Mouse (Mus musculus): ENCODE measurements around the gene Map2k5. TPM values are rescaled to one million over a fixed set of nuclear protein-coding genes. Genes with fewer than 3 reads are reported as not detected.

Map2k5 gene
- polyA plus RNA-seq, 1 experiment = not detected

DNA sequence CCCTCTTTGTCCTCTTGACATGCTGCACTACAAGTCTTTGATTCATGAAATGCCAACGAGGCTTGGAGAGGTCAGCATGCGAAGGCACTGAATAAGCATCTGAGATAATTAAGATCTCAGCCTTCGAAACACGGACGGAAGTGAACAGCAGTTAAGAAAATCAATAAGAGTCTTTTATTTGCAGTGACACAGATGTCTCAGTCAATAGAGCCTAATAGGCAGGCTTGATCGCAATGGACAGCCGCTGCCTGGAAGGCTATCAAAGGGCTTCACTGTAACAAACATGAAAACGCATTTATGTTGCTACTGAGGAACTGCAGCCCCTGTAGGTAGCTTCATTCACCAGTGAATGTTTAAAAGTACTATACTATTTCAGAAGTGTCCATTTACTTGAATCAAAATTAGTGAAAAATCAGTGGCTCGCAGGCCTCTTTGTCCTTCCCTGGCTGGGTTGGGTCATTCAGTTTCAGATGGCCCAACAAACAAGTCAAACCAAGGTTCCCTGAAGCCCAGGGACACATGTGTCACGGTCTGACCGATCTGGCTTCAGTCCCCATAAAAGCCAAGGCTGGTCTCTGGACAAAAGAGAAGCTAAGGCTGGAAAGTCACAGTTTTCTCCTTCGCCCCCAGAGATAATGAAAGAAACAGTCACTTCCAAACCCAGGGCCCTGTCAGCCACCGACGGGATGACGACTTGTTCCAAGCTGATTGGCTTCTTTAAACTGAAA is 48.6 kb downstream of the Map2k5 start:
- TF ChIP-seq POLR2A (IDR thresholded peaks at IDR 0.05; ENCODE audit: insufficient read depth, low read depth, low read length) (no peak), CTCF (IDR thresholded peaks at IDR 0.05; ENCODE audit: insufficient read depth, low read depth, low read length) (no peak)
- no peaks in the 10 kb centered on the region for H3K4me1 ChIP-seq (ENCODE audit: control insufficient read depth, insufficient read depth, low read length)
- WGBS = 74% methylated on average over 15 of the region's 15 CpGs
- no peak overlapping the region for H3K4me3 ChIP-seq (ENCODE audit: insufficient read depth, low read depth, low read length)
- no peak overlapping the region for H3K27ac ChIP-seq (ENCODE audit: insufficient read depth, low read depth, low read length)

DNA sequence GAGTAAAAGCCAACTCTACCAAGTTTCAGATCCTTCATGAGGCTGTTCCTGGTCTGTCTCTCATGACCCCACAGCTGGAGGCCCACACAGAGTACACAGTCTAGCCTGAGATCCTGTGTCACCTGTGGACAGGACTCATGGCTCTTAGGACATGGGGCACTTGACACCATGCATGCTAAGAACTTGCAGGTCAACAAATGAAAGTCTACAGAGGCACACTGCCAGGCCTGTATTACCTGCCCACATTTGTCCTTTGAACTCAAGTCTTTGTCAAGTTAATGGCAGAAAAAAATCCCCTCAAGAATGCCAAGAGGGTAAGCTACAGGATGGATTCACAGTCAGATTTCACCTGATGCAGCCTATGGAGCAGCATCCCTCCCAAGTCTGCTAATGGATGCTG is 62.5 kb downstream of the Map2k5 start:
- H3K27ac ChIP-seq (ENCODE audit: insufficient read depth, low read depth, low read length) = no peak overlapping the region
- H3K4me3 ChIP-seq (ENCODE audit: insufficient read depth, low read depth, low read length) = no peak overlapping the region
- TF ChIP-seq CTCF (IDR thresholded peaks at IDR 0.05; ENCODE audit: insufficient read depth, low read depth, low read length) = no peak
- no peak for TF ChIP-seq POLR2A (IDR thresholded peaks at IDR 0.05; ENCODE audit: insufficient read depth, low read depth, low read length)
- no peaks in the 10 kb centered on the region for H3K4me1 ChIP-seq (ENCODE audit: control insufficient read depth, insufficient read depth, low read length)

DNA sequence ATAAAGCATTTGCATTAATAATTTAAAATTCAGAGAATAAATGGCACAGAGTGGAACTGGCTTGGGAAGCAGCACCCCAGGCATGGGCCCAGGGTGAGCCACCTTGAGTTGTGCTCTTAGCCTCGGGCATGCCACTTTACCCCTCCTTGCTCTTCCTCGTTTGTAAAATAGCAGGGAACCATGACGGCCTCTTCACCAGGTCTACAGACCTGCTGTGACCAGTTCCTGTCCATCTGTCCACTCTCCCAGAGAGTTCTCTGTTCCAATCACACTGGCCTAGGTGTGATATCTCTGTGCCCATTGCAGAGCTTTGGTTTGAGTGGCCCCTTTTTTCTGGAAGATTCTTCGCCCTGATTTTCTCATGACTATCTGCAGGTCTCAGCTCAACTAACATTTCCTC is 63.6 kb downstream of the Map2k5 start:
- Histone ChIP-seq H3K27ac (ENCODE audit: insufficient read depth, low read depth, low read length) (no peak overlapping the region), H3K4me1 (ENCODE audit: control insufficient read depth, insufficient read depth, low read length) (no peaks in the 10 kb centered on the region), H3K4me3 (ENCODE audit: insufficient read depth, low read depth, low read length) (no peak overlapping the region)
- TF ChIP-seq POLR2A (IDR thresholded peaks at IDR 0.05; ENCODE audit: insufficient read depth, low read depth, low read length) = no peak
- no peak for TF ChIP-seq CTCF (IDR thresholded peaks at IDR 0.05; ENCODE audit: insufficient read depth, low read depth, low read length)
- 87% methylated on average over 4 of the region's 4 CpGs for WGBS

DNA sequence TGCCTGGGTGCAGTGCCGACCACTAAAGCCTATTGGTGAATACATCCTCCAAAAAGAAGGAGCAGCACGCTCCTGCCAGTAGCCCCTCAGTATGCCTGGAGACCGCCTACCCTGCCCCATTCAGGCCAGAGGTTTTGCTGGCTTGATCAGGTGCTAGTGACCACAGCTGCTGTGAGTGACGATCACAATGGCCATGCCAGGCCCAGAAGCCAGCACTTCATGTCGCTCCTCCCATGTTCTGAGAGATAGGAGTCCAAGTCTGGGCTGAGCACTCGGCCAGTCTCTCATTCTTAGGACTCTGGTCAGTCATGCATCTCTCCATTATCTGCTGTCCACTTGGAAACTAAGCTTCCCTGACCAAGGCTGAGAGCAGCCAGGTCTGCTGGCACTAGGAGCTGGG is 67.7 kb downstream of the Map2k5 start:
- Histone ChIP-seq H3K4me1 (ENCODE audit: control insufficient read depth, insufficient read depth, low read length) (no peaks in the 10 kb centered on the region), H3K27ac (ENCODE audit: insufficient read depth, low read depth, low read length) (no peak overlapping the region), H3K4me3 (ENCODE audit: insufficient read depth, low read depth, low read length) (no peak overlapping the region)
- TF ChIP-seq CTCF (IDR thresholded peaks at IDR 0.05; ENCODE audit: insufficient read depth, low read depth, low read length) (no peak), POLR2A (IDR thresholded peaks at IDR 0.05; ENCODE audit: insufficient read depth, low read depth, low read length) (no peak)
- 94% methylated on average over 6 of the region's 6 CpGs for WGBS

DNA sequence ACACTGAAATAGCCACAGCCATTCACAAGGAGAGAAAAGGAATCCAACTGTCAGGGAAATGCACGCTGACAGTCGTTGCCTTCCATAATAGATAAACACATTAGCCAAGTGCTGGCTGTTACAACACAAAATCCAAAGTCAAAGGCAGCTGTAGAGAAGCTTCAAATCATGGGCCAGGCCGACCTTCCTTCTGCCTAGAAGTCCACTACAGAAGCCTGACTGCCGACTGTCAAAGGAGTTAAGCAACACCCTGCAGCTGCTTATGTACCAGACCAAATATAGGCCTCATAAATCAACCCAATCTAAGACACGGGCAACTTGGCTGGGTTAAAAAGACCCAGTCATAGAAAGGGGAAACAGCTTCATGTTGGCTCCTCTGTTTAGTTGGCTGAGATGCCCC is 68.7 kb downstream of the Map2k5 start:
- H3K27ac ChIP-seq (ENCODE audit: insufficient read depth, low read depth, low read length) = no peak overlapping the region
- no peaks in the 10 kb centered on the region for H3K4me1 ChIP-seq (ENCODE audit: control insufficient read depth, insufficient read depth, low read length)
- TF ChIP-seq POLR2A (IDR thresholded peaks at IDR 0.05; ENCODE audit: insufficient read depth, low read depth, low read length) = no peak
- TF ChIP-seq CTCF (IDR thresholded peaks at IDR 0.05; ENCODE audit: insufficient read depth, low read depth, low read length) = no peak
- 60% methylated on average over 5 of the region's 5 CpGs for WGBS
- no peak overlapping the region for H3K4me3 ChIP-seq (ENCODE audit: insufficient read depth, low read depth, low read length)

DNA sequence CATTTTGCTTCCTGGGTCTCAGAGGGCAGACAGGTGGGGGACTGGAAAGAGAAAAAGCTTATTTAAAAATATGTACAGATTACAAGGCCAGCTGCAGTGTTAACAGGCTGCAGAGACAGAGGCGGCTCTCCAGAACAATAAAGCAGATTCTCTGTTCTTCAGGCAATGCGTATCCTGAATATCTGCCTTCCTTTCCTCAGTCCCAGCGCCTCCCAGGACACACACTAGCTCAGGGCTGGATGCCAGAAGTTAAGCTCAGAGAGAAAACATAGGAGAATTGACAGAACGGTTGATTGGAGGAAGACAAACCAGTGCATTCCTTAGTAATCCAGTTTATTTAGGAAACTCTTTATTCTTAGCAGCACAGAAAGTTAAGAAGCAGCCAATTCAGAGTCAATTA is 69.3 kb downstream of the Map2k5 start:
- Histone ChIP-seq H3K27ac (ENCODE audit: insufficient read depth, low read depth, low read length) (no peak overlapping the region), H3K4me1 (ENCODE audit: control insufficient read depth, insufficient read depth, low read length) (no peaks in the 10 kb centered on the region), H3K4me3 (ENCODE audit: insufficient read depth, low read depth, low read length) (no peak overlapping the region)
- 58% methylated on average over 4 of the region's 4 CpGs for WGBS
- TF ChIP-seq CTCF (IDR thresholded peaks at IDR 0.05; ENCODE audit: insufficient read depth, low read depth, low read length) (no peak), POLR2A (IDR thresholded peaks at IDR 0.05; ENCODE audit: insufficient read depth, low read depth, low read length) (no peak)

DNA sequence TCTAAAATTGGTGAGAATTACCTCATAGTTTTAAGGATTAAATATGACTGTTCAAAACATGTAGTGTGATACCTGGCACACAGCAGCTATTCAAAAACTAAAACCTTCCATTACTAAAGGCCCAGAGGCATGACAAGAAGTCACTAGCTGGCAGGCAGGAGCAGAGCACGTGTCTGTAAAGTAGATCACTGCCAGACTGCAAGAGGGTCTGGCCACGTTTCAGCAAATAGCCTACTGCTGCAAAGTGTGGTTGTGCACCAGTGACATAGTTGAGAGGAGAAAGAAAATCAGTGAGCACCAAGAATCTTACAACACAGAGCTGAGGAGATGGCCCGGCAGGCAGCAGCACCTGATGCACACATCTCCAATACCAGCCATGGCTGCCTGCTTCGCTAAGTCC is 75.2 kb downstream of the Map2k5 start:
- H3K4me1 ChIP-seq (ENCODE audit: control insufficient read depth, insufficient read depth, low read length) = no peaks in the 10 kb centered on the region
- no peak overlapping the region for H3K4me3 ChIP-seq (ENCODE audit: insufficient read depth, low read depth, low read length)
- WGBS = 79% methylated on average over 4 of the region's 4 CpGs
- TF ChIP-seq POLR2A (IDR thresholded peaks at IDR 0.05; ENCODE audit: insufficient read depth, low read depth, low read length) = no peak
- no peak for TF ChIP-seq CTCF (IDR thresholded peaks at IDR 0.05; ENCODE audit: insufficient read depth, low read depth, low read length)
- H3K27ac ChIP-seq (ENCODE audit: insufficient read depth, low read depth, low read length) = no peak overlapping the region

DNA sequence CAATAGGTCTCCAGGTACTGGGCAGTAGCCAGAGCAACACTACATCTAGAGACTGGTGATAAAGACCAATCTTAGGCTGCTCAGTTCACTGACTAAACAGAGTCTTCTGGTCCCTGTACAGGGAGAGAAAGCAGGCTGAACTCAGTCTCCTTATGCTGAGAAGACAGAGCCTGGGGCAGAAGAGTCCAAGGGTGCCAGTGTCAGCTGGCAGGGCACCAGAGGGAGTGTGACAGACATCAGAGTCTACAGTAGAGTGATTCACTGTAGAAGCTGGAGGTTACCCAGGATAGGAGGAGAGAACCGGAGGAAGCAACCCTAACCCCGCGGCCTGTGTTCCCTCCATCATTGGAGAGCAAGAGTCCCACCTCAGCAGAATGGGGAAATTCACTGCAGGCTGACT is 79.0 kb downstream of the Map2k5 start:
- Histone ChIP-seq H3K27ac (ENCODE audit: insufficient read depth, low read depth, low read length) (no peak overlapping the region), H3K4me1 (ENCODE audit: control insufficient read depth, insufficient read depth, low read length) (peaks cover 12% of the 10 kb centered on the region), H3K4me3 (ENCODE audit: insufficient read depth, low read depth, low read length) (no peak overlapping the region)
- TF ChIP-seq POLR2A (IDR thresholded peaks at IDR 0.05; ENCODE audit: insufficient read depth, low read depth, low read length) (no peak), CTCF (IDR thresholded peaks at IDR 0.05; ENCODE audit: insufficient read depth, low read depth, low read length) (no peak)
- 97% methylated on average over 3 of the region's 3 CpGs for WGBS

DNA sequence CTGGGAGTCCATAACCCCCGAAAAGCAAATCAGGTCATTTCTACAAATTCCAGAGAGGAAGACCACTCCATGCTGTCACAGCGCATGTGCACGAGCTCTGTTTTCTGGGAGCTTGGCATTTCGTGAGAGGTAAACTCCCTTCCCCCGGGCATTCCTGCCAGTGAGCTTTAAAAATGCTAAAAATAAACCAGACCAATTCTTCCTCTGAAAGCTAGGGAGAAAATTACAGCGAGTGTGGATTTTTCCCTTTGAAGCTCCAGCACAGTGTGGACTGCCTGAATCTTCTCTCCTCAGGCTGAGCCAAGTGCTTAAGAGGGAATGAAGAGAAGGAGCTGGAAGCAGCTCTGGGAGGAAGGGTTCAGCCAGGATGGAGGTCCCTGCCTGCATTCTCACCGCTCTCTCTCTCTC is 82.1 kb downstream of the Map2k5 start:
- TF ChIP-seq CTCF (IDR thresholded peaks at IDR 0.05; ENCODE audit: insufficient read depth, low read depth, low read length) (no peak), POLR2A (IDR thresholded peaks at IDR 0.05; ENCODE audit: insufficient read depth, low read depth, low read length) (no peak)
- 17% methylated on average over 7 of the region's 7 CpGs for WGBS
- H3K4me1 ChIP-seq (ENCODE audit: control insufficient read depth, insufficient read depth, low read length) = peaks cover 12% of the 10 kb centered on the region
- H3K27ac ChIP-seq (ENCODE audit: insufficient read depth, low read depth, low read length) = peak overlapping the region; percentile 95
- peak overlapping the region; percentile 32 for H3K4me3 ChIP-seq (ENCODE audit: insufficient read depth, low read depth, low read length)

All from olfactory bulb, adult 2 months (tissue).